Mouse (Mus musculus) intestine, embryonic 16.5 days (tissue): Measurements from ENCODE around the gene Pom121l2. TPM values are rescaled to one million over a fixed set of nuclear protein-coding genes. Genes with fewer than 3 reads are reported as not detected.
A peak's percentile ranks its signal among the peaks of the same experiment; 100 is the strongest.

ENCODE experiments used
- ATAC-seq: fragments of 200-750 bp; cut with Nextera tagmentation; 2 replicates; pipeline ENCODE4 v1.8.0; 2017; ENCODE audit warnings: moderate TSS enrichment, moderate library complexity
- H3K27ac ChIP-seq: fragments of 300-500 bp; sonication (generic); 2 replicates; pipeline ENCODE4 v1.5.1; 2014; ENCODE audit warnings: mild to moderate bottlenecking, low read length
- H3K27me3 ChIP-seq: fragments of 300-500 bp; sonication (generic); replicated peaks from 2 replicates; pipeline ENCODE4 v1.6.1; 2014; ENCODE audit warnings: low read length, control low read depth, mixed read lengths; ENCODE audit not compliant: control insufficient read depth, insufficient read depth
- H3K36me3 ChIP-seq: fragments of 300-500 bp; sonication (generic); 2 replicates; pipeline ENCODE4 v1.6.1; 2014; ENCODE audit warnings: low read length, control low read depth; ENCODE audit not compliant: control insufficient read depth, insufficient read depth
- H3K4me1 ChIP-seq: fragments of 300-500 bp; sonication (generic); 2 replicates; pipeline ENCODE4 v1.6.1; 2014; ENCODE audit warnings: low read length, control low read depth, mixed read lengths; ENCODE audit not compliant: control insufficient read depth, insufficient read depth
- H3K4me2 ChIP-seq: fragments of 300-500 bp; sonication (generic); 2 replicates; pipeline ENCODE4 v1.6.1; 2014; ENCODE audit warnings: low read depth, low read length, control low read depth
- H3K4me3 ChIP-seq: fragments of 300-500 bp; sonication (generic); 2 replicates; pipeline ENCODE4 v1.5.1; 2014; ENCODE audit warnings: mild to moderate bottlenecking, low read length
- H3K9ac ChIP-seq: fragments of 300-500 bp; sonication (generic); 2 replicates; pipeline ENCODE4 v1.6.1; 2014; ENCODE audit warnings: low read depth, low read length
- H3K9me3 ChIP-seq: fragments of 300-500 bp; sonication (generic); 2 replicates; pipeline ENCODE4 v1.6.1; 2016; ENCODE audit warnings: low read length, control low read depth; ENCODE audit not compliant: control insufficient read depth
- WGBS: fragments of 180-500 bp; shearing (Covaris S2); extraction: QIAGEN DNeasy Blood & Tissue Kit; methylation state at CpG from one replicate; pipeline ENCODE4 v1.1.7; 2014; 5-methylcytosine and 5-hydroxymethylcytosine counted together
- polyA plus RNA-seq: library from polyadenylated mRNA; unstranded; fragments of >200 nt; fragmentation: Nextera tagmentation; extraction: Ambion mirVana; gene quantifications from 2 replicates; pipeline ENCODE4 v1.2.1, GENCODE M21; 2015

Gene Pom121l2
- polyA plus RNA-seq, 1 experiment from 2014 or later, result not detected

- no peak within 1 kb of the TSS for H3K4me2 ChIP-seq
- 43% methylated on average over 7 of the region's 7 CpGs for WGBS
Observed at GRCm38 (mm10) chr13:22009642-22010041, 28.6 kb downstream of the Pom121l2 start, which contains the start of gene Prss16. TSS of gene Prss16 (minus strand) at chr13:22009742.

DNA sequence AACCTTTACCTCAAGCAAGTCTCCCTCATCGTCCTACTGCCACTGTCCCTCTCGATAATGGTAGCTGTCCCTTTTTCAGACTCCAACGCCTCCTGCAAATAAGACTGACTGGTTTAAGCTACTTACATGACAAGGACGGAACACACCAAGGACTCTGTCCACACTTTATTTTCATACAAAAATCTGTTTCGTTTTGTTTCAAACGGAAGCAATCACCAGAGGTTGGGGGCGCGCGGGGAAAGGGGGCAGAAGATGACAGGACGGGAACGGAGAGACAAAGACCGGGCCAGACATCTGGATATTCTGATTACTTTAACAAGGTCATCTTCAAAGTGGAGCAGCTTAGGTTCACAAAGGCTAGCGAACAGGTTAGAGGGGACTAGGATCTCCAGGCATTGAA lies 32.7 kb downstream of the Pom121l2 start:
- no peak overlapping the region for H3K27ac ChIP-seq
- WGBS, result 19% methylated on average over 13 of the region's 13 CpGs
- H3K9ac ChIP-seq, result no peak overlapping the region
- no peak for ATAC-seq
- peaks cover 11% of the 10 kb centered on the region; the same call in 1 of the 2 replicates for H3K4me1 ChIP-seq
- H3K9me3 ChIP-seq, result no peaks in the 10 kb centered on the region
- peaks cover 44% of the 10 kb centered on the region for H3K27me3 ChIP-seq
- no peaks in the 10 kb centered on the region for H3K36me3 ChIP-seq
- H3K4me2 ChIP-seq, result no peak overlapping the region
- 0 out of 2 replicates have a peak overlapping the region, but pooled peaks have one; percentile 2 for H3K4me3 ChIP-seq

More at GRCm38 (mm10) chr13:22009642-22010041, 28.6 kb downstream of the Pom121l2 start, which contains the start of gene Prss16:
- no peak for ATAC-seq
- H3K4me1 ChIP-seq, result peaks cover 22% of the 10 kb centered on the region; the same call in 1 of the 2 replicates
- no peaks in the 10 kb centered on the region for H3K36me3 ChIP-seq
- H3K27me3 ChIP-seq, result peaks cover 66% of the 10 kb centered on the region
- no peak within 1 kb of the TSS for H3K9ac ChIP-seq
- H3K4me3 ChIP-seq, result no peak within 1 kb of the TSS
- H3K27ac ChIP-seq, result no peak within 1 kb of the TSS
- no peaks in the 10 kb centered on the region for H3K9me3 ChIP-seq

GRCm38 (mm10) chr13:22014411-22014845 lies 33.4 kb downstream of the Pom121l2 start:
- H3K4me3 ChIP-seq, result peak overlapping the region; percentile 27
- H3K9me3 ChIP-seq, result no peaks in the 10 kb centered on the region
- H3K4me2 ChIP-seq, result peak overlapping the region; percentile 47
- peaks cover 37% of the 10 kb centered on the region for H3K27me3 ChIP-seq
- no peak overlapping the region for H3K9ac ChIP-seq
- no peak; the same call in 1 of the 2 replicates for ATAC-seq
- peaks cover 12% of the 10 kb centered on the region; the same call in 1 of the 2 replicates for H3K4me1 ChIP-seq
- no peaks in the 10 kb centered on the region for H3K36me3 ChIP-seq
- WGBS, result 15% methylated on average over 17 of the region's 17 CpGs
- H3K27ac ChIP-seq, result no peak overlapping the region

GRCm38 (mm10) chr13:22015479-22016450 lies 34.8 kb downstream of the Pom121l2 start:
- Histone ChIP-seq H3K4me1 (peaks cover 16% of the 10 kb centered on the region; the same call in 1 of the 2 replicates), H3K36me3 (no peaks in the 10 kb centered on the region), H3K4me3 (peak overlapping the region; percentile 22), H3K27ac (no peak overlapping the region), H3K4me2 (peak overlapping the region; percentile 38; the same call in 1 of the 2 replicates), H3K27me3 (peaks cover 26% of the 10 kb centered on the region), H3K9me3 (no peaks in the 10 kb centered on the region), H3K9ac (no peak overlapping the region)
- WGBS, result 15% methylated on average over 27 of the region's 27 CpGs
- peak; percentile 84 for ATAC-seq

DNA sequence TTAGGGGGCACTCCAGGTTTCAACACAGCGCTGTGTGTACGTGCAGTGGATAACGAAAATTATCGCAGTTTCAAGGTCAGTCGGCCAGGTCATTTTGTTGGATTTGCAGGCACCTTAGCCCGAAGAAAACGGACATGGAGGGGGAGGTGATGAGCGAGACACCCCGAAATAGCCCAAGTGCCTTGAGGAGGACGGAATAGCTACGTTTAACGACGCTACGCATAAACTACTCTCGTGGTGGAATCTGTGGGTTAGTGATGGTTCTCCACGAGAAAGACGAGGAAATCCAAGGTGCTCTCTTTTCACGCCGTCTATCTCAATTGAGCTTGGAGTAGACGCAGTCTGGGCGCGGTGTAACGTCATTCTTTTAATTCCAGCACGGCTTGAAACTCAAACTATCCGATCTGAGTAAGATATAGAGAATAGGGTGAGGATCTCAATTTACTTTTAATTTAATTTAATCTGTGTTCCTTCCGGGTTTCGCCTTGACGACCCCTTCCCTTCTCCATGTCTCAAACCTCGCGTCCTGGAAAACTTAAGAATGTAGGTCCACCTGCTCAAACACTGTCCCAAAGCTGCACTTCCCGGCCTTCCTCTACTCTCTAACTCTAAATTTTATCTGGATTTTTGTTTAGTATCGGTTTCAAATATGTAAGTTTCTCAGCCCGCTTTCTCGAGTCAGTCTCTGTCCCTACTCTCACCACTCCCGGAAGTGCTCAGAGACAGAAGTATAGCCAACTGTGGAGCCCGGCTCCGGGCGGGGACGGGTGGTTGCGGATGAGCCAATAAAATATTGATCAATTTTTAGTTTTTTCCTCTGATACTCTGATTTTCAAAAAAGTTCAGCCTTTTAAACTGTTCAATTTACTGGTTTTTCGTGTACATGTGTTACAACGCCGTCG lies 39.2 kb downstream of the Pom121l2 start:
- Histone ChIP-seq H3K36me3 (no peaks in the 10 kb centered on the region), H3K4me1 (peaks cover 10% of the 10 kb centered on the region; the same call in 1 of the 2 replicates), H3K4me2 (peak overlapping the region; percentile 61), H3K27ac (0 out of 2 replicates have a peak overlapping the region, but pooled peaks have one; percentile 10), H3K9me3 (no peaks in the 10 kb centered on the region), H3K4me3 (peak overlapping the region; percentile 47), H3K27me3 (0 out of 2 replicates have a peak, but pooled peaks cover 3% of the 10 kb centered on the region), H3K9ac (peak overlapping the region; percentile 53)
- WGBS, result 1% methylated on average over 44 of the region's 44 CpGs
- ATAC-seq, result peak; percentile 80

DNA sequence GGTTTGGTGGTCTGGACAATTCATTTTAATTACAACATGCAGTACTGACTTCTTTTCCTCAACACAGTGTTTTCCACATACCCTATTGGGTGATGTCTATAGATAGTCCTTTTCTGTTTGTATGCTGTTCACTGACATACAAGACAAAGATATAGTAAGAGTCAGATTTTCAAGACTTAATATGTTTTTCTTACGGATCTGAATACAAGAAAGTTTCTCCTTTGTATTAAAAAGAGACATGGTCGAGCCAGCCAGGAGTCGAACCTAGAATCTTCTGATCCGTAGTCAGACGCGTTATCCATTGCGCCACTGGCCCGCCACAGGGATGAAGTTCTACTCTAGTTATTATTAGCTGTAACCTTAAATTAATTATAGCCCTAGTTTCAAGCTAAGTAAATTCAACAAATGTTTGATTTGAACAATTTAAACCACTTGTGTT lies 39.9 kb downstream of the Pom121l2 start:
- 0% methylated on average over 8 of the region's 8 CpGs for WGBS
- Histone ChIP-seq H3K36me3 (no peaks in the 10 kb centered on the region), H3K4me3 (peak overlapping the region; percentile 47), H3K27me3 (0 out of 2 replicates have a peak, but pooled peaks cover 2% of the 10 kb centered on the region), H3K4me2 (peak overlapping the region; percentile 61), H3K27ac (no peak overlapping the region), H3K4me1 (peaks cover 11% of the 10 kb centered on the region), H3K9ac (peak overlapping the region; percentile 53; the same call in 1 of the 2 replicates), H3K9me3 (no peaks in the 10 kb centered on the region)
- peak; percentile 82 for ATAC-seq

DNA sequence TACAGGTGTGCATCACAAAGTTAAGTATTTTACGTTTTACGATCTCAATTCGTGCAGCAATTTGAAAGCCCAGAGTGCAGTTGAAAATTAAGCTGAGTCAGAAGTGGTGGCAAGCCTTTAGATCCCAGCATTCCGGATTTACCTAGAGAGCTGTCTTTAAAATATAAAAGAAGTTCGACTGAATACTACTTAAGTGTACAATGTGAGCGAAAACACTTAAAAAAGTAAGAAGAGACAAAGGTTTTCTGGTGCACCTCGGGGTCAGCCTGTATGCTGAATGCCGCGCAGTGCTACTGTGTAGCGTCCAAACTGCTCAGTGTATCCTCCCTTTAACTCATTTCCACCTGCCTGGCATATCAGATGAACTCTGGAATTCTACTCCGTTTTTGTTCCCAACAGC lies 40.6 kb downstream of the Pom121l2 start:
- H3K4me2 ChIP-seq, result peak overlapping the region; percentile 61
- H3K9ac ChIP-seq, result peak overlapping the region; percentile 58
- peaks cover 11% of the 10 kb centered on the region for H3K4me1 ChIP-seq
- H3K27ac ChIP-seq, result peak overlapping the region; percentile 2; the same call in 1 of the 2 replicates
- no peaks in the 10 kb centered on the region for H3K36me3 ChIP-seq
- ATAC-seq, result peak; percentile 49; the same call in 1 of the 2 replicates
- H3K27me3 ChIP-seq, result 0 out of 2 replicates have a peak, but pooled peaks cover under 1% of the 10 kb centered on the region
- no peaks in the 10 kb centered on the region for H3K9me3 ChIP-seq
- under 1% methylated on average over 11 of the region's 11 CpGs for WGBS
- H3K4me3 ChIP-seq, result peak overlapping the region; percentile 47

DNA sequence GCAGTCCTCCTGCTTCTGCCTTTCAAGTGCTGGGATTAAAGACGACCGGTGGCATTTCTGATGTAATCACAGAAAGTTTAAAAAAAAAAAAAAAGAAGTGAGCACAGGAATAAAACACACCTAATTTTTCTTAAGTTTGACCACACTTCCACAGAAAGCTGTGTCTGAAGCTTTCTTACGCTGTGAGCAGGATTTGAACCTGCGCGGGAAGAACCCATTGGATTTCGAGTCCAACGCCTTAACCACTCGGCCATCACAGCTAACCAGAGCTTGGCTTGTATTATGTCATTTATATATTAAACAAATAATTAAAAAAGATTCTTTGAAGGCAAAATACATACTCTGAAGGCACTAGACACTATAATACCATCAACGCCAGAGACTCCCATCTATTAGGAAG lies 41.2 kb downstream of the Pom121l2 start:
- Histone ChIP-seq H3K4me3 (peak overlapping the region; percentile 47), H3K4me1 (peaks cover 11% of the 10 kb centered on the region), H3K9me3 (no peaks in the 10 kb centered on the region), H3K9ac (peak overlapping the region; percentile 58), H3K4me2 (peak overlapping the region; percentile 61), H3K36me3 (no peaks in the 10 kb centered on the region), H3K27me3 (no peaks in the 10 kb centered on the region), H3K27ac (0 out of 2 replicates have a peak overlapping the region, but pooled peaks have one; percentile 2)
- ATAC-seq, result peak; percentile 68
- WGBS, result under 1% methylated on average over 9 of the region's 9 CpGs
